Mouse (Mus musculus) embryonic facial prominence, embryonic 12.5 days (tissue): ENCODE measurements around the gene Rassf3. TPM values are rescaled to one million over a fixed set of nuclear protein-coding genes. Genes with fewer than 3 reads are reported as not detected.
A peak's percentile ranks its signal among the peaks of the same experiment; 100 is the strongest.

Experiments
- ATAC-seq: fragments of 200-750 bp; cut with Nextera tagmentation; 2 replicates; pipeline ENCODE4 v1.8.0; 2017; ENCODE audit not compliant: insufficient number of reproducible peaks, insufficient read depth, low FRiP score, low TSS enrichment
- H3K27ac ChIP-seq: fragments of 300-500 bp; sonication (generic); 2 replicates; pipeline ENCODE4 v1.5.1; 2016; ENCODE audit warnings: mild to moderate bottlenecking
- H3K27me3 ChIP-seq: fragments of 300-500 bp; sonication (generic); 2 replicates; pipeline ENCODE4 v1.6.1; 2016; ENCODE audit warnings: mild to moderate bottlenecking, moderate library complexity
- H3K36me3 ChIP-seq: fragments of 300-500 bp; sonication (generic); 2 replicates; pipeline ENCODE4 v1.6.1; 2016; ENCODE audit warnings: mild to moderate bottlenecking
- H3K4me1 ChIP-seq: fragments of 300-500 bp; sonication (generic); 2 replicates; pipeline ENCODE4 v1.6.1; 2016
- H3K4me2 ChIP-seq: fragments of 300-500 bp; sonication (generic); replicated peaks from 2 replicates; pipeline ENCODE4 v1.6.1; 2016; ENCODE audit warnings: mild to moderate bottlenecking, moderate library complexity
- H3K4me3 ChIP-seq: fragments of 300-500 bp; sonication (generic); 2 replicates; pipeline ENCODE4 v1.5.1; 2016; ENCODE audit warnings: mild to moderate bottlenecking
- H3K9ac ChIP-seq: fragments of 300-500 bp; sonication (generic); 2 replicates; pipeline ENCODE4 v1.6.1; 2016; ENCODE audit warnings: mild to moderate bottlenecking, moderate library complexity
- H3K9me3 ChIP-seq: fragments of 300-500 bp; sonication (generic); 2 replicates; pipeline ENCODE4 v1.6.1; 2016; ENCODE audit warnings: mild to moderate bottlenecking, moderate library complexity
- WGBS: fragments of 180-500 bp; shearing (Covaris S2); methylation state at CpG from one replicate; pipeline ENCODE4 v1.1.7; 2016; 5-methylcytosine and 5-hydroxymethylcytosine counted together
- polyA plus RNA-seq: library from polyadenylated mRNA; unstranded; fragments of >200 nt; fragmentation: Nextera tagmentation; extraction: Ambion mirVana; gene quantifications from 2 replicates; pipeline ENCODE4 v1.2.1, GENCODE M21; 2016

Gene Rassf3
- polyA plus RNA-seq, 1 experiment from 2014 or later, result 23.1 TPM

GRCm38 (mm10) chr10:121434441-121435103 is 41.6 kb downstream of the Rassf3 start:
- no peaks in the 10 kb centered on the region for H3K9me3 ChIP-seq
- ATAC-seq, result no peak
- H3K4me3 ChIP-seq, result no peak overlapping the region
- 45% methylated on average over 15 of the region's 15 CpGs for WGBS
- H3K27me3 ChIP-seq, result no peaks in the 10 kb centered on the region
- H3K27ac ChIP-seq, result peak overlapping the region; percentile 48; the same call in 1 of the 2 replicates
- H3K36me3 ChIP-seq, result no peaks in the 10 kb centered on the region
- H3K4me1 ChIP-seq, result peaks cover 75% of the 10 kb centered on the region
- no peak overlapping the region for H3K4me2 ChIP-seq
- no peak overlapping the region for H3K9ac ChIP-seq

GRCm38 (mm10) chr10:121432635-121433280 is 43.4 kb downstream of the Rassf3 start:
- no peak overlapping the region for H3K4me3 ChIP-seq
- H3K4me2 ChIP-seq, result no peak overlapping the region
- peaks cover 83% of the 10 kb centered on the region for H3K4me1 ChIP-seq
- WGBS, result 31% methylated on average over 16 of the region's 16 CpGs
- no peak overlapping the region for H3K9ac ChIP-seq
- ATAC-seq, result no peak
- no peaks in the 10 kb centered on the region for H3K36me3 ChIP-seq
- no peaks in the 10 kb centered on the region for H3K9me3 ChIP-seq
- H3K27me3 ChIP-seq, result no peaks in the 10 kb centered on the region
- H3K27ac ChIP-seq, result peak overlapping the region; percentile 76

DNA sequence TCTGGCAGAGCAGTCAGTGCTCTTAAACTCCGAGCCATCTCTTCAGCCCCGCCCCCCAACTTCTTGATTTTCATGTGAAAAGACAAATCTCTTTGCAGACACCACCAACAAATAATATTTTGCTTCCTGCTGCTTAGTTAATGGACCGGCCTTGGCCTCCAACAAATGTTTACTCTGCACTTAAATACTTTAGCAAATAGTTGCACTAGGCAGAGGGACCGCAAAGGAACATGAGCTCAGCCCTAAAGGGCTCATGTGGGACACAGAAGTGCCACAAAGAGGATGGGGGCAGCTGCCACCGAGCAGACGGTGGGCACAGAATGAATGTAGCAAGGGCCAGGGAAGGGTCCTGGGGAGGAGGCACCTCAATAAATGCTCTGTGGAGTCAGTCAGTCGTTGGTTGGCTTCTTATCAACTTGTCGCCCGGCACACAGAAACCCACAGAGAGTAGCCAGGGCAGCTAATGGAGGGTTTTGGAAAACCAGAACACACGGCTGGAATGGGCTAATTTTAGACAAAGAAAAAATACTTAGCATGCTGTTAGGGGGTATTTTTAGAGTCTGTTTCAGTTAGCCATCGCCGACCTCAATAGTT is 44.0 kb downstream of the Rassf3 start:
- no peaks in the 10 kb centered on the region for H3K36me3 ChIP-seq
- H3K27me3 ChIP-seq, result no peaks in the 10 kb centered on the region
- H3K4me1 ChIP-seq, result peaks cover 81% of the 10 kb centered on the region
- WGBS, result 49% methylated on average over 12 of the region's 12 CpGs
- H3K4me3 ChIP-seq, result no peak overlapping the region
- ATAC-seq, result no peak
- no peak overlapping the region for H3K4me2 ChIP-seq
- no peaks in the 10 kb centered on the region for H3K9me3 ChIP-seq
- H3K27ac ChIP-seq, result peak overlapping the region; percentile 76
- no peak overlapping the region for H3K9ac ChIP-seq

DNA sequence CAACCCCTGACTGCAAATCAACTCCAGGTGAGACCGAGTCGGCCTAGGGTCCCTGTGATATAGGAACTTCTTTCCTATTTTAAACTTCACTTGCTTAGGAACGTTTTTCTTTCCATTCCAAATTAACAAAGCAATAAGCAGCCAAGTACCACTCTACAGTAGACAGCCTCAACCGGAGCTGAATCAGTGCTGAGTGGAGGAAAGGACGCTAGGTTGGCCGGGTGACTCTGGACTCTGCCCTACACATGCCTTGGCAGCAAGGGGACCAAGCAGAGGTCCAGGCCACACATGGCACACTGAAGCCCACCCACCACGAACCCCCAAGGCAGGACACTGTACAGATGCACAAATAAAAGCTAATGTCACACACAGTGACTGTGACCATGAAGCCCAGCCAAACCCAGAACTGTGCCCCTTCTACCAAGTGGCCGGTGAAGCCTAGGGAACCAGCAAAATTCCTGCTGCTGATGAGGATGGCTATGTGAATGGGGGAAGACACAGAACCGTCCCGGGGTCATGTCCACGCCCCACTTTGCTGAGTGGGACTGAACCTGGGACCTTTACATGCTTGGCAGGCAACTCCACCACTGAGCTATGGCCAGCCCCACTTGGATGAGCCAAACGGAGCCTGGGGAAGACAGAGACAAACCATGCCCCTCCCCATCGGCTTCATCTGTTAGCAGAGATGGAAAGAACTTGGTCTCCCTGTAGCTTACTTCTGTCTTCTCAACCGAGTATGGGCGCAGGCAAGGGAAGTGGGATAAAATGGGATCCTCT is 45.2 kb downstream of the Rassf3 start:
- no peaks in the 10 kb centered on the region for H3K36me3 ChIP-seq
- H3K4me2 ChIP-seq, result no peak overlapping the region
- H3K27ac ChIP-seq, result peak overlapping the region; percentile 71
- no peak overlapping the region for H3K9ac ChIP-seq
- ATAC-seq, result no peak
- no peak overlapping the region for H3K4me3 ChIP-seq
- H3K27me3 ChIP-seq, result no peaks in the 10 kb centered on the region
- H3K9me3 ChIP-seq, result no peaks in the 10 kb centered on the region
- 61% methylated on average over 15 of the region's 15 CpGs for WGBS
- H3K4me1 ChIP-seq, result peaks cover 75% of the 10 kb centered on the region

GRCm38 (mm10) chr10:121429981-121430682 is 46.0 kb downstream of the Rassf3 start:
- peaks cover 73% of the 10 kb centered on the region for H3K4me1 ChIP-seq
- no peak; the same call in 1 of the 2 replicates for ATAC-seq
- H3K36me3 ChIP-seq, result no peaks in the 10 kb centered on the region
- H3K4me2 ChIP-seq, result peak overlapping the region; percentile 30
- peak overlapping the region; percentile 71 for H3K27ac ChIP-seq
- no peaks in the 10 kb centered on the region for H3K9me3 ChIP-seq
- H3K27me3 ChIP-seq, result no peaks in the 10 kb centered on the region
- WGBS, result 11% methylated on average over 14 of the region's 14 CpGs
- peak overlapping the region; percentile 0; the same call in 1 of the 2 replicates for H3K4me3 ChIP-seq
- peak overlapping the region; percentile 39; the same call in 1 of the 2 replicates for H3K9ac ChIP-seq

DNA sequence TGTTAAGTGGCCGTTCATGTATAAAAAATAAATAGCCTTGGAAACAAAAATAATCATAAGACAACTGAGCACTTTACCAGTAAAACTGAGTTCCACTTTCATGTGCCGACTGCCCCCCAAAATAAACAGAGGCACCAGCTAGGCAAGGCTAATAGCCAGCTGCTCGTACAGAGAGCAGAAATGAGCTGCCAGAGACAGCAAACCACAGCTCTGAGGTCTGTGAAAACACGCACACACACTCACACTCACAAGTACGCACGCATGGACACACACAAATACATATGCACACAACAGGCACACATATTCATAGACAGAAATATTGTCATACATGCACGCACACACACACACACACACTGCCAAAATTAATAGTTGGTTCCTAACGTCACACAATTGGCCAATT is 46.6 kb downstream of the Rassf3 start:
- ATAC-seq, result no peak
- Histone ChIP-seq H3K27me3 (no peaks in the 10 kb centered on the region), H3K4me1 (peaks cover 70% of the 10 kb centered on the region), H3K36me3 (no peaks in the 10 kb centered on the region), H3K9ac (peak overlapping the region; percentile 39; the same call in 1 of the 2 replicates), H3K27ac (peak overlapping the region; percentile 71), H3K4me2 (peak overlapping the region; percentile 30), H3K4me3 (peak overlapping the region; percentile 0; the same call in 1 of the 2 replicates), H3K9me3 (no peaks in the 10 kb centered on the region)
- 37% methylated on average over 8 of the region's 8 CpGs for WGBS

GRCm38 (mm10) chr10:121429089-121429488 is 47.1 kb downstream of the Rassf3 start:
- Histone ChIP-seq H3K4me3 (no peak overlapping the region), H3K36me3 (no peaks in the 10 kb centered on the region), H3K27ac (peak overlapping the region; percentile 71), H3K4me2 (no peak overlapping the region), H3K4me1 (peaks cover 68% of the 10 kb centered on the region), H3K9ac (no peak overlapping the region), H3K27me3 (no peaks in the 10 kb centered on the region), H3K9me3 (no peaks in the 10 kb centered on the region)
- peak; percentile 72; the same call in 1 of the 2 replicates for ATAC-seq
- 36% methylated on average over 2 of the region's 2 CpGs for WGBS

GRCm38 (mm10) chr10:121428011-121428711 is 48.0 kb downstream of the Rassf3 start:
- H3K4me2 ChIP-seq, result no peak overlapping the region
- no peak overlapping the region for H3K4me3 ChIP-seq
- H3K27me3 ChIP-seq, result no peaks in the 10 kb centered on the region
- H3K9me3 ChIP-seq, result no peaks in the 10 kb centered on the region
- 79% methylated on average over 15 of the region's 15 CpGs for WGBS
- H3K27ac ChIP-seq, result peak overlapping the region; percentile 71
- no peak for ATAC-seq
- no peak overlapping the region for H3K9ac ChIP-seq
- H3K4me1 ChIP-seq, result peaks cover 71% of the 10 kb centered on the region
- H3K36me3 ChIP-seq, result no peaks in the 10 kb centered on the region

- H3K4me2 ChIP-seq, result no peak overlapping the region
- H3K36me3 ChIP-seq, result no peaks in the 10 kb centered on the region
- H3K27me3 ChIP-seq, result no peaks in the 10 kb centered on the region
- no peak overlapping the region for H3K4me3 ChIP-seq
- peak overlapping the region; percentile 36; the same call in 1 of the 2 replicates for H3K27ac ChIP-seq
- no peak overlapping the region for H3K9ac ChIP-seq
- no peaks in the 10 kb centered on the region for H3K9me3 ChIP-seq
- 63% methylated on average over 5 of the region's 5 CpGs for WGBS
- peaks cover 61% of the 10 kb centered on the region for H3K4me1 ChIP-seq
- ATAC-seq, result no peak
Observed at GRCm38 (mm10) chr10:121427136-121427535, 49.0 kb downstream of the Rassf3 start.

DNA sequence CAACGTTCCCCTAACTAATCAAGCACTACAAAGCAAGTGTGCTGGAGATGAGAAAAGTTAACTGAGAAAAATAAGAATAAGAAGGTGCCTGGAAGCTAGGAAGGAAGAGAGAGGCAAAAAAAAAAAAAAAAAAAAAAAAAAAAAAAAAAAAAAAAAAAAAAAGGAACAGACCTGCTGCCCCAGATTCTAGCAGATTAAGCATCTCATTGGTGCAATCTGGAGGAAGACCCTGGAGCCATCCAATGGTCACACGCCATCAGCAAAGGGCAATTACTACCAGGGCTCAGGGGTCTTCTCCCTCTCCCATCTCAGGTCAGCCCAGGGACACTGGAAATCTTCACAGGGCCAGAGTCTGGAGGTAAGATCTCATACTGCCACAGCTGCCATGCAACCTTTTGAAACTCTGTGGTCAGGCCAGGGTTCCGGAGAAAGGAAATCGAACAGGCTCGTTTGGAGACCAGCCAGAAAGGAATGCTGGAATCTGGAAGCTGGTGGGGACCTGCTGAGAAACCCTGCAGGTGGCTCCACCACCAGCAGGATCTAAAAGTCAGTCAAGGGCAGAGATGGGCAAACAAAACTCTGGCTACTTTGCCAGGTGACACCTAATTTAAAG is 49.6 kb downstream of the Rassf3 start:
- no peak for ATAC-seq
- H3K27ac ChIP-seq, result 0 out of 2 replicates have a peak overlapping the region, but pooled peaks have one; percentile 36

More for the DNA sequence above, 49.6 kb downstream of the Rassf3 start:
- Histone ChIP-seq H3K4me2 (no peak overlapping the region), H3K4me3 (no peak overlapping the region), H3K27me3 (no peaks in the 10 kb centered on the region), H3K9ac (no peak overlapping the region), H3K9me3 (no peaks in the 10 kb centered on the region), H3K36me3 (no peaks in the 10 kb centered on the region), H3K4me1 (peaks cover 55% of the 10 kb centered on the region)
- 43% methylated on average over 5 of the region's 5 CpGs for WGBS
